Mouse (Mus musculus) embryo, embryonic 9.5 days (tissue): ENCODE results near the gene Bcl3.

ENCODE experiments used
- DNase-seq: peaks from one replicate; pipeline ENCODE4 v3.0.0-alpha.2; 2017; ENCODE audit errors: extremely low spot score

Gene Bcl3

GRCm38 (mm10) chr7:19822604-19823058 is at the start of gene Bcl3:
TSS of gene Bcl3 (minus strand) at chr7:19822770.
- DNase-seq, result no peak

DNA sequence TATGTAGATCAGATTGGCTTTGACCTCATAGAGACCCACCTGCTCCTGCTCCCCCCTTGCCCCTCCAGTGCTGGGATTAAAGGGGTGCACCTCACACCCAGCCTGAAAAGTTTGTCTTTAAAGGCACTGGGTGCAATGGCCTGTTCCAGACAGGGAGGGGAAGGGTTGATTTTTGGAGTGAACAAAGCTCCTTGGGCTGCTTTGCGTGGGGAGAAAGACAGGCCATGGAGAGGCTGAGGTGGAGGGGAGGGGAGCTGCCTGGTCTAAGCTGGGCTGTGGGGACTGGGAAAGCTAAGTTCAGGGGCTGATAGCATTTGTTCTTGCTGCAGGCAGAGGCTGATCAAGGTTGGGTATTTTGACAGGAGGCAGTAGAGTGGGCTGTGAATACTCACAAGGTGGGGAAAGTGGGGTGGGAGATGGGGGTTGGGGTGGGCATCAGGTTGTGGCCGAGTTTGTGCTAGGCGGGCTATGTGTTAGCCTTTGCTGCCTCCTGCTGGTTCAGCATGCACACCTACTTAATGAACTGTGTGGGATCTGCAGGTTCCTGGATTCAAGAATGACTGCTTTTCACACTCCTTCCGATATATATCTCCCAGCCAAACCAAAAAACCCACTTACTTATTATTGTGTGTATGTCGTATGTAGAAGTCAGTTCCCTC is 49.5 kb upstream of the Bcl3 start:
- peak; percentile 19 for DNase-seq

GRCm38 (mm10) chr7:19871137-19871621 is 48.6 kb upstream of the Bcl3 start:
- DNase-seq, result no peak

DNA sequence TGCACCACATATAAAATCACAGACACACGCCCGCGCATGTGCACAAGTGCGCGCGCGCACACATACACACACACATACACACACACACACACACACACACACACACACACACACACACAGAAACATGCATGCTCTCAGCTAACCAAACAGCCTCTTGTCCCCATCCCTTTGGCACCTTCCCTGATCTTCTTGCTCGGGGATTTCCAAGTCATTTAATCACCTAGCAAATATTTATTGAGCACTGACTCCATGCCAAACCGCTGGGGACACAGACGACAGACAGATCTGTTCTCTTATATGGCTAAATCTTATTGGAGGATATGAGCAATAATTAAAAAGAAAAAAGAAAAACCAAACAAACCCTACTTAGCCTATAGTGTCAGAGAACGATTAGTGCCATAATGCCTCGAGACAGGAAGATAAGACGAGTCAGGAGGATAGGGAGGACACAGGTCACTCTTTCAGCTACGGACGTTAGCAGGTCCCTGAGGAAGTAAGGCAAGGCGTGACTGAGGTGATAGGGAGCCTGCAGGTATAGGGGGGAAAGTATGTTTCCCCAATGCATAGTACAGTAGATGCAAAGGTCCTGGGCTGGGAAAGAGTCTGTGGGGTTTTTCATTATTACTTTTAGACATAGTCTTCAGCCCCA is 45.3 kb upstream of the Bcl3 start:
- DNase-seq, result no peak

DNA sequence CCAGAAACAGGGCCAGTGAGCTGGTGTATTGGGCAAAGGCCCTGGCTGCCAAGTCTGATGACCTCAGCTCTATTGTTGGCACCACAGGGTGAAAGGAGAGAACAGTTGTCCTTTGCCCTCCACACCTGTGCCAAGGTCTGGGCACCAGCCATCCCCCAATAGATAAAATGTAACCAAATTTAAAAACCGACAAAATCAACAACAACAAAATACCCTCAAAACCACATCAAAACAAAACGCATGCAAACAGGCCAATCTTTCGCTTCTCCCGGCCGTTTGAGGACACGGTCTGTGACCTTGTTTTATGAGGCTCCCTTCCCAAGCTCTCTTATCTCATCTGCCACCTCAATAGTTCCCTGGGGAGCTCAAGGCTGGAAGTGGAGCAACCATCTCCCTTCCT is 43.9 kb upstream of the Bcl3 start:
- DNase-seq, result no peak

GRCm38 (mm10) chr7:19865246-19866036 is 42.9 kb upstream of the Bcl3 start:
- DNase-seq, result no peak

DNA sequence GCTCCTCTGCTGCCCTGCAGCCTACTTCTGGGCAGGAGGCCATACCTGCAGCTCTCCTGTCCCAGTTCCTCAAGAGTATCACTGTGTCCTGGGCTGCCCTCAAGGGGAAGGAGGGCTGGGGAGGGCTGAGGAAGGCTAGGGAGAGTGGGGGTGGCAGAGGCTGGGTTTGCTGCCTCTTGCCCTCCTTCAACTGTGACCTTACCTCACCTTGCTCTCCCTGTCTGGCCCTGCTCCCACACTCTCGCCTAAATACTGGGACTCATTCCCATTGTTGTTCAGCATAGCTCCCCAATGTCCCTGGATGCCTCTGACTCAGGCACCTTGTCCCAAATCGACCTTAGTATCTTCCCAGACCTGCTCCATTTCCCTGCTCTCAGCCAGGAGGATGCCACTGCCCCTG is 41.7 kb upstream of the Bcl3 start:
- DNase-seq, result no peak

- no peak for DNase-seq
Measured at GRCm38 (mm10) chr7:19861199-19861598, 38.6 kb upstream of the Bcl3 start, which contains the start of gene Ceacam16. TSS of gene Ceacam16 (minus strand) at chr7:19861299.

DNA sequence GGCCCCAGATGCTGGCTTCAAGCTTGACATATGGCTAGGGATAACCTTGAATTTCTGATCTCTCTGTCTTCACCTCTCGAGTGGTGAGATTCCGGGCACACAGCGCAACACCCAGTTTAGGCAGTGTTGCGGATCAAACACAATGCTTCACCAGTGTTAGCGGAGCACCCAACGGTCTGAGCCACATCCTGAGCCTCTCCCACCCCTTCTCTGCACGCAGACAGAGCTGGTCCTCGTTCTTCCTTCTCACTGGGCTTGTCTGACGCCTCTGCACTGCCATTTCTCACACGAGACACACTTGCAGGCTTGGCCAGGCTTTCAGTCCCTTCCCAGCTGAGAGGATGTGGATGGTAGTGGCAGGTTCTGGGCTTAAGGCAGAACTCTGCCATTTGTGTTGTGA is 37.2 kb upstream of the Bcl3 start:
- DNase-seq, result no peak

- no peak for DNase-seq
Measured at GRCm38 (mm10) chr7:19856283-19856682, 33.7 kb upstream of the Bcl3 start.

GRCm38 (mm10) chr7:19855663-19856062 is 33.1 kb upstream of the Bcl3 start:
- DNase-seq, result no peak

DNA sequence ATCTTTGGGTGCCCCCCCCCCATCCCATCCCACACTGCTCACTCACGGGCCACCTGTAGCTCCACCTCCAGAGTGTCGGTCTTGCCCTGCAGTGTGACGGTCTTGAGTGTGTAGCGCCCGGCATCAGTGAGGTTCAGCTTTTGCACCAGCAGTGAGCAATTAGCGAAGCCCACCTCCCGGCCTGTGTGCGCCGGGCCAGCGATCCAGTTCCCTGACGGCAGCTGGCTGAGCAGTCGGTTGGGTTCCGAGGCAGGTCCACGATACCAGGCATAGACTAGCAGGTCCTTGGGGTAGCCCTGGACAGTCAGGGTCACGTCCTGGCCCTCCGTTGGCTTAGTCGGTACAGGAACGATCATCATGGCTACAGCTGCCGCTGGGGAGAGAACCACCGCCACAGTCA is 31.0 kb upstream of the Bcl3 start:
- no peak for DNase-seq

DNA sequence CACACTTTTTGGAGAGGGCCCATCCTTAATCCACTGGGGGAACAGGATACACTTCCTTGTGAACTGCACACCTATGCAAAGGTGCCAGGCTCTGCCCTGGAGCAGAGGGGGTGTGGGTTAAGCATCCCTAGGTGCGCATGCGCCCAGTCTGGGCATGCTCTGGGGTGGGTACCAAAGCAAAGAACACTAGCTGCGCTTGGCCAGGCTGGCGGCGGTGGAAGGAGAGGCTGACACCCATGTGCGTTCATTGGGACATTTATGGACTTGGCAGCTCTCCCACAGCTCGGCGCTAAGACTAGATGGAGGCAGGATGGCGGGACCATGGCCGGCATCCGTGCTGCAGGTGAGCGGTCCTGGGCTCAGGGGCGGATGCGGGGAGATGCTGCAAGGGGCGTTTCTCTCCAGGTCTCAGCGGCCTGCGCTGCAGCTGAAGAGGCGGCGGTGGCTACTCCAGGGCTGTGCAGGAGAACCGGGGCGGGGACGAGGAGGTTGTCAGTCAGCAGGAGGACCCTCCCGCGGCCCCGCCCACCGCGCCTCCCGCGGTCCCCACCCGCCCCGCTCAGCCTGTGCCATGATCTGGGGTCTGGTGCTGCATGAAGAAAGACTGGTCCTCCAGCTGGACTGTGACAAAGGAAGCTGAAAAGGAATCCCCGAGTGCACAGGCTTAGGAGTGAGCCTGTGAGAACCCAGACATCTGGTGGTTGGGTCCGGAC is 29.4 kb upstream of the Bcl3 start, which contains the start of gene Gm19345:
Gm19345 (plus strand) TSS at position 146 of the 713 bp plus-strand sequence.
- peak; percentile 41 for DNase-seq

GRCm38 (mm10) chr7:19844521-19845171 is 22.1 kb upstream of the Bcl3 start:
- no peak for DNase-seq

DNA sequence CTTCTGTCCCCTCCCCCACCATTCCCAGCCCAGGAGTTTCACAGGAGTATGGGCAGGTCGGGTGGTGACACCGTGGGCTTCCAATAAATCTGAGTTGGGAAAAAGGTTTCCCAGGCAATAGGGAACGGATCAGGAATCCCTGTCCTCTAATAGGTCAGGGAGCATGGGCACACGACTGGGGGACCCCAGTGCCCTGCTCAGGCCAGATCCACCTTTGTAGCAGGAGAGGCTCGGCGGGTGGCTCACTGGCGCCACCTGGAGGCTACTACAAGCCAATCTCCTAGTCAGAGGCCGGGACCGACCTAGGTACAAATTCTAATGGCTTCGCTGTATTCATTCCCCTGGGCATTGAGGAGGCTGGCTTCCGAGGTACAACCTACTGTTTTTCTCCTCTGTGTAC is 21.0 kb upstream of the Bcl3 start:
- peak; percentile 64 for DNase-seq

- DNase-seq, result no peak
Measured at GRCm38 (mm10) chr7:19842885-19843504, 20.4 kb upstream of the Bcl3 start.

GRCm38 (mm10) chr7:19841686-19842413 is 19.3 kb upstream of the Bcl3 start:
- no peak for DNase-seq

- no peak for DNase-seq
Measured at GRCm38 (mm10) chr7:19840936-19841335, 18.4 kb upstream of the Bcl3 start.

- DNase-seq, result no peak
Measured at GRCm38 (mm10) chr7:19840371-19840770, 17.8 kb upstream of the Bcl3 start.

- no peak for DNase-seq
Measured at GRCm38 (mm10) chr7:19836843-19837242, 14.3 kb upstream of the Bcl3 start.
